Mouse (Mus musculus) bone marrow macrophage, adult 2 months (primary cell): Measurements from ENCODE around the gene Ppp1r9b.

Experiments
- CTCF ChIP-seq: IDR thresholded peaks from 2 replicates; pipeline ENCODE4 v1.5.1; 2012; ENCODE audit warnings: low read depth, mild to moderate bottlenecking, low read length, moderate library complexity
- POLR2A ChIP-seq: IDR thresholded peaks from 2 replicates; pipeline ENCODE4 v1.6.1; 2012; ENCODE audit warnings: mild to moderate bottlenecking, low read depth, low read length, borderline replicate concordance

- TF ChIP-seq POLR2A (no peak), CTCF (no peak)
These were observed 42.1 kb downstream of the Ppp1r9b start for GRCm38 (mm10) chr11:95032945-95033344.
